Comparison of ENCODE assay signal across 8 mouse cellular contexts in the genomic region with DNA sequence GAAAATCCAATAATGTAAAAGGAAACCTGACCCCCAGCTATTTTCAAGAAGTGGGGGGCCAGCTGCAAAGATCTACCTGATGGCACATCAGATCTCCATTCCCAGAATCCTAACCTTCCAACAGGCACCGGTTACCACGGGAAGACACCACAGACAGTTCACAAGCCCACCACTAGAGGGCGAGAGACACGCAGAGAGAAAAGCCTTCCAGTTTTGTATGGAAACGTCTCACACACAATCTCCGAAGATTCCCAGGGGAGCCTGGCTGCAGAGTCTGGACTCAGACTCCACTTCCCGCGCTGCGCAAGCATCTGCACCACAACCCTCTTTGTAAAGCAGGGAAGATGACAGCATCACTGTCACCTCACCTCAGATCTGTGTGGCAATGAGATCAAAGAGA. TPM values are rescaled to one million over a fixed set of nuclear protein-coding genes. Genes with fewer than 3 reads are reported as not detected.
DNase-seq lines count a peak whose midpoint lies in the region; ATAC-seq and TF ChIP-seq lines count a peak whose summit lies in the region.

No protein-coding gene starts in this region.

- intact Hi-C loops in left cerebral cortex, postnatal 25 days (cut with DNase I) = no loop called here

- no peaks in the 10 kb centered on the region for H3K9me3 ChIP-seq in embryonic facial prominence, embryonic 11.5 days (replicated peaks; ENCODE audit: control insufficient read depth, low read length)
- H3K9me3 ChIP-seq in intestine, postnatal 0 days (ENCODE audit: control insufficient read depth) = no peaks in the 10 kb centered on the region
- H3K9me3 ChIP-seq in midbrain, embryonic 11.5 days (ENCODE audit: control insufficient read depth, low read length) = no peaks in the 10 kb centered on the region

- WGBS in embryonic facial prominence, embryonic 11.5 days = 5% methylated on average over 9 of the region's 9 CpGs
- WGBS in intestine, postnatal 0 days = 2% methylated on average over 9 of the region's 9 CpGs
- 9% methylated on average over 9 of the region's 9 CpGs for WGBS in midbrain, embryonic 11.5 days

- no peaks in the 10 kb centered on the region for H3K27me3 ChIP-seq in embryonic facial prominence, embryonic 11.5 days (ENCODE audit: control insufficient read depth, insufficient read depth, low read length)
- H3K27me3 ChIP-seq in intestine, postnatal 0 days (replicated peaks; ENCODE audit: control insufficient read depth, insufficient read depth, low read length) = no peaks in the 10 kb centered on the region
- no peaks in the 10 kb centered on the region for H3K27me3 ChIP-seq in midbrain, embryonic 11.5 days (ENCODE audit: control insufficient read depth, insufficient read depth, low read length)

- no peak overlapping the region for H3K9ac ChIP-seq in embryonic facial prominence, embryonic 11.5 days (replicated peaks; ENCODE audit: low read length)
- no peak overlapping the region for H3K9ac ChIP-seq in intestine, postnatal 0 days (ENCODE audit: low read depth, low read length)
- H3K9ac ChIP-seq in midbrain, embryonic 11.5 days (ENCODE audit: low read length) = no peak overlapping the region; the same call in 1 of the 2 replicates

- no peaks in the 10 kb centered on the region for H3K36me3 ChIP-seq in embryonic facial prominence, embryonic 11.5 days (replicated peaks; ENCODE audit: control insufficient read depth, insufficient read depth, low read depth, low read length)
- peaks cover 6% of the 10 kb centered on the region; the same call in 1 of the 2 replicates for H3K36me3 ChIP-seq in intestine, postnatal 0 days (ENCODE audit: control insufficient read depth, insufficient read depth)
- H3K36me3 ChIP-seq in midbrain, embryonic 11.5 days (ENCODE audit: control insufficient read depth, insufficient read depth, low read length) = no peaks in the 10 kb centered on the region

- no peaks in the 10 kb centered on the region for H3K4me1 ChIP-seq in embryonic facial prominence, embryonic 11.5 days (ENCODE audit: control insufficient read depth, insufficient read depth, low read length)
- H3K4me1 ChIP-seq in intestine, postnatal 0 days (replicated peaks; ENCODE audit: control insufficient read depth, insufficient read depth, low read length) = no peaks in the 10 kb centered on the region
- H3K4me1 ChIP-seq in midbrain, embryonic 11.5 days (ENCODE audit: control insufficient read depth, insufficient read depth, low read length) = peaks cover 3% of the 10 kb centered on the region; the same call in 1 of the 2 replicates

- peak; percentile 69; the same call in 1 of the 2 replicates for ATAC-seq in embryonic facial prominence, embryonic 11.5 days (replicated peaks; ENCODE audit: insufficient number of reproducible peaks, low FRiP score, low TSS enrichment, low read depth)
- ATAC-seq in intestine, postnatal 0 days = peak; percentile 59; the same call in 1 of the 2 replicates
- ATAC-seq in midbrain, embryonic 11.5 days (ENCODE audit: low FRiP score) = peak; percentile 61; the same call in 1 of the 2 replicates

- H3K4me2 ChIP-seq in embryonic facial prominence, embryonic 11.5 days (ENCODE audit: low read depth, low read length) = 0 out of 2 replicates have a peak overlapping the region, but pooled peaks have one; percentile 11
- H3K4me2 ChIP-seq in intestine, postnatal 0 days (replicated peaks; ENCODE audit: low read depth) = peak overlapping the region; percentile 37
- H3K4me2 ChIP-seq in midbrain, embryonic 11.5 days = no peak overlapping the region

- TF ChIP-seq CTCF in intestine, postnatal 0 days (IDR thresholded peaks at IDR 0.05; ENCODE audit: low read depth) = peak; percentile 97

- H3K27ac ChIP-seq in embryonic facial prominence, embryonic 11.5 days (replicated peaks; ENCODE audit: low read depth, low read length) = no peak overlapping the region
- no peak overlapping the region for H3K27ac ChIP-seq in intestine, postnatal 0 days (ENCODE audit: low read depth, low read length)
- H3K27ac ChIP-seq in midbrain, embryonic 11.5 days (ENCODE audit: low read depth, low read length) = no peak overlapping the region

- peak; percentile 29 for DNase-seq in 3134 (ENCODE audit: extremely low read depth, insufficient read length, low spot score)
- DNase-seq in adrenal gland, postnatal 25 days = peak; percentile 87
- peak; percentile 96 for DNase-seq in embryonic facial prominence, embryonic 11.5 days (ENCODE audit: low spot score)
- peak; percentile 98 for DNase-seq in heart, adult 11 months
- peak; percentile 87 to 93 for DNase-seq in left cerebral cortex, postnatal 25 days (ENCODE audit: low spot score in 2 of 2)
- DNase-seq in midbrain, embryonic 11.5 days (ENCODE audit: low spot score, missing footprints) = peak; percentile 99
- peak; percentile 90 for DNase-seq in right cerebral cortex, postnatal 4 days

- no peak overlapping the region for H3K4me3 ChIP-seq in embryonic facial prominence, embryonic 11.5 days (ENCODE audit: low read depth, low read length)
- H3K4me3 ChIP-seq in intestine, postnatal 0 days (ENCODE audit: low read depth, low read length) = no peak overlapping the region
- no peak overlapping the region for H3K4me3 ChIP-seq in midbrain, embryonic 11.5 days (ENCODE audit: low read depth, low read length)

RNA-seq across cellular contexts. Expression of a gene that starts 43.7 kb away (rescaled TPM):
- total RNA-seq in adrenal gland, postnatal 25 days (2021) = 11.4 and 20.3 TPM in 2 replicates
- 7.4 and 8.6 TPM in 2 replicates for polyA plus RNA-seq in embryonic facial prominence, embryonic 11.5 days (2014; fragmentation: Nextera tagmentation; extraction: Ambion mirVana)
- 2.8 and 3.6 TPM in 2 replicates for polyA plus RNA-seq in intestine, postnatal 0 days (2015; fragmentation: Nextera tagmentation; extraction: Ambion mirVana)
- total RNA-seq in left cerebral cortex, postnatal 25 days (2021) = 10 to 100 TPM; 15.7 to 16.1 TPM
- polyA plus RNA-seq in midbrain, embryonic 11.5 days (2014; fragmentation: Nextera tagmentation; extraction: Ambion mirVana) = 8.0 and 8.1 TPM in 2 replicates

RNA-seq across cellular contexts. Expression of a gene that starts 58.6 kb away (rescaled TPM):
- total RNA-seq in adrenal gland, postnatal 25 days (2021) = 5.5 and 6.3 TPM in 2 replicates
- polyA plus RNA-seq in embryonic facial prominence, embryonic 11.5 days (2014; fragmentation: Nextera tagmentation; extraction: Ambion mirVana) = 5.2 and 6.3 TPM in 2 replicates
- 2.7 and 3.1 TPM in 2 replicates for polyA plus RNA-seq in intestine, postnatal 0 days (2015; fragmentation: Nextera tagmentation; extraction: Ambion mirVana)
- not detected for total RNA-seq in left cerebral cortex, postnatal 25 days (2021)
- polyA plus RNA-seq in midbrain, embryonic 11.5 days (2014; fragmentation: Nextera tagmentation; extraction: Ambion mirVana) = 5.3 and 6.0 TPM in 2 replicates

Comparison
In these comparisons a context has a peak if more than half of its experiments do, and no peak if none do; other contexts are left out.
1. DNase-seq: peak in every context shown above with its lines; median percentile 99 in midbrain, embryonic 11.5 days; 98 in heart, adult 11 months; 96 in embryonic facial prominence, embryonic 11.5 days; 90 in left cerebral cortex, postnatal 25 days; 90 in right cerebral cortex, postnatal 4 days; 87 in adrenal gland, postnatal 25 days; 29 in 3134.